Mouse (Mus musculus): Measurements from ENCODE around the gene Olfr403.

GRCm38 (mm10) chr11:74183745-74184144 lies 2.3 kb upstream of the Olfr403 start:
- TF ChIP-seq CTCF (conservative IDR thresholded peaks at IDR 0.05; ENCODE audit: low read length) (no peak), POU5F1 (IDR thresholded peaks at IDR 0.05; ENCODE audit: borderline replicate concordance, low read length) (no peak)

Data from E14TG2a.4 (cell line).